Comparison of ENCODE assay signal across 10 mouse cellular contexts in genomic region chr2:33875594-33875993, GRCm38 (mm10). TPM values are rescaled to one million over a fixed set of nuclear protein-coding genes. Genes with fewer than 3 reads are reported as not detected.
A peak's percentile ranks its signal among the peaks of the same experiment; 100 is the strongest.
DNase-seq lines count a peak whose midpoint lies in the region; ATAC-seq and TF ChIP-seq lines count a peak whose summit lies in the region.
"Had no signal": no experiment of that assay in that cellular context is flagged by ENCODE, and none has a peak within 500 bp of the region (broad histone marks: within the 10 kb centered on the region; RNA-seq: fewer than 3 reads in every experiment).

No protein-coding gene starts in this region.

- no peak for ATAC-seq in forebrain, postnatal 0 days
- ATAC-seq in midbrain, embryonic 13.5 days: no peak
- no peak for ATAC-seq in megakaryocyte-erythroid progenitor cell, adult 5-6 weeks (replicated peaks; ENCODE audit: low FRiP score, low TSS enrichment, poor library complexity, severe bottlenecking)
- ATAC-seq in kidney, embryonic 14.5 days (ENCODE audit: low FRiP score, low TSS enrichment): no peak
- ATAC-seq in erythroid progenitor cell, adult 5-6 weeks (replicated peaks; ENCODE audit: low FRiP score, poor library complexity, severe bottlenecking): no peak
- ATAC-seq: Patski had no signal

- 76% methylated on average over 12 of the region's 12 CpGs for WGBS in forebrain, postnatal 0 days
- 61% methylated on average over 12 of the region's 12 CpGs for WGBS in midbrain, embryonic 13.5 days
- 60% methylated on average over 12 of the region's 12 CpGs for WGBS in kidney, embryonic 14.5 days

- peaks cover 3% of the 10 kb centered on the region; the same call in 1 of the 2 replicates for H3K36me3 ChIP-seq in E14TG2a.4 (ENCODE audit: insufficient read depth, low read length)
- peaks cover 30% of the 10 kb centered on the region for H3K36me3 ChIP-seq in forebrain, postnatal 0 days (ENCODE audit: insufficient read depth)
- peaks cover 41% of the 10 kb centered on the region for H3K36me3 ChIP-seq in midbrain, embryonic 13.5 days
- 0 out of 2 replicates have a peak, but pooled peaks cover 5% of the 10 kb centered on the region for H3K36me3 ChIP-seq in kidney, embryonic 14.5 days (ENCODE audit: control insufficient read depth, insufficient read depth, low read length)

- no peak overlapping the region for H3K4me2 ChIP-seq in forebrain, postnatal 0 days (ENCODE audit: low read depth)
- no peak overlapping the region for H3K4me2 ChIP-seq in midbrain, embryonic 13.5 days (replicated peaks)
- H3K4me2 ChIP-seq in kidney, embryonic 14.5 days (replicated peaks; ENCODE audit: low read depth, low read length): no peak overlapping the region

- H3K27ac ChIP-seq in gastrocnemius, adult 2 months: 0 out of 2 replicates have a peak overlapping the region, but pooled peaks have one; percentile 8
- peak overlapping the region; percentile 95 for H3K27ac ChIP-seq in forebrain, postnatal 0 days (ENCODE audit: low read depth, low read length)
- peak overlapping the region; percentile 98 for H3K27ac ChIP-seq in midbrain, embryonic 13.5 days
- no peak overlapping the region for H3K27ac ChIP-seq in kidney, embryonic 14.5 days (ENCODE audit: low read depth, low read length)

- H3K4me3 ChIP-seq in gastrocnemius, adult 2 months: no peak overlapping the region
- H3K4me3 ChIP-seq in E14TG2a.4 (replicated peaks; ENCODE audit: low read length): peak overlapping the region; percentile 73
- H3K4me3 ChIP-seq in forebrain, postnatal 0 days (ENCODE audit: low read depth, low read length): no peak overlapping the region
- no peak overlapping the region for H3K4me3 ChIP-seq in midbrain, embryonic 13.5 days (replicated peaks)
- no peak overlapping the region for H3K4me3 ChIP-seq in kidney, embryonic 14.5 days (ENCODE audit: low read length)

- H3K27me3 ChIP-seq in E14TG2a.4 (ENCODE audit: insufficient read depth, low read length): peaks cover 21% of the 10 kb centered on the region
- H3K27me3 ChIP-seq in forebrain, postnatal 0 days (ENCODE audit: insufficient read depth, low read length): no peaks in the 10 kb centered on the region
- no peaks in the 10 kb centered on the region for H3K27me3 ChIP-seq in midbrain, embryonic 13.5 days
- H3K27me3 ChIP-seq in kidney, embryonic 14.5 days (ENCODE audit: control insufficient read depth, insufficient read depth, low read length): no peaks in the 10 kb centered on the region
- H3K27me3 ChIP-seq: Patski had no signal

- H3K4me1 ChIP-seq in E14TG2a.4 (replicated peaks; ENCODE audit: low read depth, low read length): peaks cover 66% of the 10 kb centered on the region
- peaks cover 33% of the 10 kb centered on the region for H3K4me1 ChIP-seq in forebrain, postnatal 0 days (ENCODE audit: insufficient read depth)
- H3K4me1 ChIP-seq in midbrain, embryonic 13.5 days (replicated peaks): peaks cover 68% of the 10 kb centered on the region
- peaks cover 75% of the 10 kb centered on the region for H3K4me1 ChIP-seq in kidney, embryonic 14.5 days (ENCODE audit: control insufficient read depth, insufficient read depth, low read length)

- DNase-seq in gastrocnemius, adult 2 months: no peak
- DNase-seq in gastrocnemius, postnatal 4 days (ENCODE audit: low spot score in 2 of 2): no peak
- DNase-seq in forebrain, postnatal 0 days: no peak
- DNase-seq: cerebellum, postnatal 25 days had no signal

- TF ChIP-seq CTCF in gastrocnemius, adult 2 months (IDR thresholded peaks at IDR 0.05): no peak
- TF ChIP-seq CTCF in E14TG2a.4 (conservative IDR thresholded peaks at IDR 0.05; ENCODE audit: low read length): no peak
- no peak for TF ChIP-seq CTCF in forebrain, postnatal 0 days (IDR thresholded peaks at IDR 0.05; ENCODE audit: low read depth)

- intact Hi-C loops in gastrocnemius, adult 2 months (cut with DNase I): no loop called here

- no peak overlapping the region for H3K9ac ChIP-seq in forebrain, postnatal 0 days
- peak overlapping the region; percentile 39 for H3K9ac ChIP-seq in midbrain, embryonic 13.5 days (replicated peaks)
- no peak overlapping the region for H3K9ac ChIP-seq in kidney, embryonic 14.5 days (ENCODE audit: low read depth, low read length)

- H3K9me3 ChIP-seq in E14TG2a.4 (ENCODE audit: low read length): no peaks in the 10 kb centered on the region
- H3K9me3 ChIP-seq in forebrain, postnatal 0 days (ENCODE audit: low read length): no peaks in the 10 kb centered on the region
- no peaks in the 10 kb centered on the region for H3K9me3 ChIP-seq in midbrain, embryonic 13.5 days
- H3K9me3 ChIP-seq in kidney, embryonic 14.5 days (ENCODE audit: control insufficient read depth, low read length): no peaks in the 10 kb centered on the region

RNA-seq across cellular contexts. Expression of gene Mvb12b, which starts 12.2 kb away (rescaled TPM):
- total RNA-seq in gastrocnemius, adult 2 months (2021): 10 to 100 TPM; 28.4 to 30.4 TPM
- 10 to 100 TPM; 33.3 to 36.7 TPM for total RNA-seq in gastrocnemius, postnatal 4 days (2021)
- 107 and 141 TPM in 2 replicates for total RNA-seq in forebrain, postnatal 0 days (2014; rRNA removed)
- polyA plus RNA-seq in forebrain, postnatal 0 days (2015; fragmentation: Nextera tagmentation; extraction: Ambion mirVana): 72.0 and 82.8 TPM in 2 replicates
- 68.1 and 73.0 TPM in 2 replicates for polyA plus RNA-seq in midbrain, embryonic 13.5 days (2015; fragmentation: Nextera tagmentation; extraction: Ambion mirVana)
- 43.6 and 57.1 TPM in 2 replicates for total RNA-seq in megakaryocyte-erythroid progenitor cell, adult 5-6 weeks (2014; fragmentation: Nextera tagmentation)
- total RNA-seq in megakaryocyte-erythroid progenitor cell, adult 5-6 weeks (2017): 11.3 and 15.2 TPM in 2 replicates
- 14.7 and 18.8 TPM in 2 replicates for polyA plus RNA-seq in kidney, embryonic 14.5 days (2014; fragmentation: Nextera tagmentation; extraction: Ambion mirVana)
- 53.0 and 81.7 TPM in 2 replicates for total RNA-seq in erythroid progenitor cell, adult 5-6 weeks (2015; ENCODE audit: low replicate concordance)
- 37.1 and 56.7 TPM in 2 replicates for total RNA-seq in erythroid progenitor cell, adult 5-6 weeks (2017; ENCODE audit: low replicate concordance)
